Mouse (Mus musculus) forebrain, postnatal 0 days (tissue): ENCODE measurements at regions not wholly inside any gene's neighbourhood (a gene's known extent, or its start where the extent isn't known, plus 50 kb on each side); places are given as distances from the start of the nearest gene placed in this dataset.

Experiments used
- ATAC-seq: fragments of 200-750 bp; cut with Nextera tagmentation; 2 replicates; pipeline ENCODE4 v1.8.0; 2017; ENCODE audit warnings: mild to moderate bottlenecking, moderate library complexity
- DNase-seq: peaks from one replicate; pipeline ENCODE4 v3.0.0-alpha.2; 2015
- H3K27ac ChIP-seq: fragments of 300-500 bp; sonication (generic); 2 replicates; pipeline ENCODE4 v1.5.1; 2014; ENCODE audit warnings: low read depth, mild to moderate bottlenecking, antibody characterized with exemption, low read length, moderate library complexity, mixed read lengths
- H3K27me3 ChIP-seq: fragments of 300-500 bp; sonication (generic); 2 replicates; pipeline ENCODE4 v1.6.1; 2014; ENCODE audit warnings: mild to moderate bottlenecking, low read length, mixed read lengths; ENCODE audit not compliant: insufficient read depth
- H3K36me3 ChIP-seq: fragments of 300-500 bp; sonication (generic); 2 replicates; pipeline ENCODE4 v1.6.1; 2014; ENCODE audit warnings: mild to moderate bottlenecking, moderate library complexity; ENCODE audit not compliant: insufficient read depth
- H3K4me1 ChIP-seq: fragments of 300-500 bp; sonication (generic); 2 replicates; pipeline ENCODE4 v1.6.1; 2014; ENCODE audit warnings: antibody characterized with exemption; ENCODE audit not compliant: insufficient read depth
- H3K4me2 ChIP-seq: fragments of 300-500 bp; sonication (generic); 2 replicates; pipeline ENCODE4 v1.6.1; 2014; ENCODE audit warnings: low read depth, mild to moderate bottlenecking, moderate library complexity
- H3K4me3 ChIP-seq: fragments of 300-500 bp; sonication (generic); 2 replicates; pipeline ENCODE4 v1.5.1; 2014; ENCODE audit warnings: low read depth, low read length, mixed read lengths
- H3K9ac ChIP-seq: fragments of 300-500 bp; sonication (generic); 2 replicates; pipeline ENCODE4 v1.6.1; 2014; ENCODE audit warnings: mild to moderate bottlenecking
- H3K9me3 ChIP-seq: fragments of 300-500 bp; sonication (generic); 2 replicates; pipeline ENCODE4 v1.6.1; 2016; ENCODE audit warnings: low read length
- CTCF ChIP-seq: sonication (generic); IDR thresholded peaks from 2 replicates; pipeline ENCODE4 v1.5.1; 2016; ENCODE audit warnings: antibody characterized with exemption, control low read depth, low read depth
- WGBS: fragments of 180-500 bp; shearing (Covaris S2); extraction: QIAGEN DNeasy Blood & Tissue Kit; methylation state at CpG from one replicate; pipeline ENCODE4 v1.1.7; 2014; 5-methylcytosine and 5-hydroxymethylcytosine counted together

DNA sequence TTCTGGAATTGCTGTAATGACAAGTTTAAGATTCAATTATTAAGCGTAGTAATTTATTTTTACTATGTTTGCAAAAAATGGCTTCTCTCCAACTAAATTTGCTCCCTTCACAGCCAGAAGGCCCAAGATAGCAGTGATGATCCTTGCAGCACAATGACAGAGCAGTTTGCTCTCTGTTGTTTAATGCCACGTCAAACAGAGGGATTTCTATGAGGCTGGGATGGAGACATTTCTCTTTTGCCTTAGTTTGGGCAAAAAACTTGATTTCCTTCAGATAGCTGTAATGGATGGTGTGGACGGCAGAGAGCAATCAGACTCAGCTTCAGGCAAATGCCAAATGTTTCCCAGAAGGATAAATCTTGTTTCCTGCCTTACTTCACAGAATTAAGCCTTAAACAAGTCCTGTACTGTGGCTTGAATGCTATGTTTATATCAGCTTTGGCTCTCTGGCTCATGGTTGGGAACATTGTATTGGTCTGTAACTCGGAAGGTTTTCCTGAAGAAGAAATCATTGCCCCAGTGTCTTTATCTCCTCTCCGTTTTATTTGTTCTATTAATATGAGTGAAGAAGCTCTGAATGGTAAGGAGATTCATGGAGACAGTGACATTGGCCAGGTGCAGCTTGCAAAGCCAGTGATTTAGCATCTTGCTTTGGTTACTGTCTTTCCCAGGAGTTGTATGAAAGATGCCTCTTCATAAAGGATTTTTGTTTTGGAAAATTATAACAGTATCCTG is 373.2 kb upstream of the Nt5c1b start:
- no peak for TF ChIP-seq CTCF
- H3K4me2 ChIP-seq, result no peak overlapping the region
- H3K4me1 ChIP-seq, result no peaks in the 10 kb centered on the region
- no peaks in the 10 kb centered on the region for H3K27me3 ChIP-seq
- H3K4me3 ChIP-seq, result no peak overlapping the region
- no peaks in the 10 kb centered on the region for H3K36me3 ChIP-seq
- no peak overlapping the region for H3K27ac ChIP-seq
- no peaks in the 10 kb centered on the region for H3K9me3 ChIP-seq
- ATAC-seq (no peak), DNase-seq (no peak)
- H3K9ac ChIP-seq, result no peak overlapping the region
- WGBS, result 81% methylated on average over 5 of the region's 5 CpGs

DNA sequence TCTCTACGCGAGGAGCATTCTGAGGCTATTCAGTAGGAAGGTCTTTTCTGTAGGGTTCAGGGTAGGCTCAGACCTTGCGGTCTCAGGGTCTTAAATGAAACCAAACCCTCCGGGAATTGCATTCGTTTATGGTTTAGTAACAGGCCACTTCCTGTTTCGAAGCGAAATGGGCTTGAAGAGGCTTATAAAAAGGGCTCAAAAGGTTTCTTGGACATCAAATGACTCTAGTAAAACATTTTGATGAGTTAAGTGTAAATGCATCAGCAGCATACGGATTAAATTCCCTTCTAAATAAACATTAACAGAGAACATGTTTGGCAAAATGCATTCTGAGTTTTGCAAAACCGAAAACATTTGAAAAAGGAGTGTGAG is 372.6 kb upstream of the Nt5c1b start:
- 80% methylated on average over 9 of the region's 9 CpGs for WGBS
- no peaks in the 10 kb centered on the region for H3K4me1 ChIP-seq
- no peak for DNase-seq
- H3K4me2 ChIP-seq, result no peak overlapping the region
- no peak for TF ChIP-seq CTCF
- no peaks in the 10 kb centered on the region for H3K27me3 ChIP-seq
- no peak for ATAC-seq
- no peak overlapping the region for H3K9ac ChIP-seq
- H3K9me3 ChIP-seq, result no peaks in the 10 kb centered on the region
- no peaks in the 10 kb centered on the region for H3K36me3 ChIP-seq
- no peak overlapping the region for H3K4me3 ChIP-seq
- H3K27ac ChIP-seq, result no peak overlapping the region

DNA sequence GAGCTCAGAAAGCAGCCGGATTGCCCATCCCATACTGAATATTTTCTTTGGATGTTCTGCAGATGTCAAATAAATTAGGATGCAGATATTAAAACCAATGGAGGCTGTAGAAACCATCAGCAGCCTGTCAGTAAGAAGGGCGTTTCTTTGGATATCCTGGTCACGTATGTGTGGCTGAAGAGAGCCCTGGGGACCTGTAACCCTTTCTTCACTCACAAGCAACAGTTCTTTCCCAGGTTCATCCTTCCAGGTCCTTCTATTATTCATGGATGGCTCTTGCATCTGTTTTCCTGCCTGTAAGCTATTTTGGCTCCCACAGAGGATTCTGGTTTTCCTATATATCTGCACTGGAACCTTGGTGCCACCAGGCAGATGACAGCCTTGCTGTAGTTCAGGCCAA is 372.2 kb upstream of the Nt5c1b start:
- DNase-seq (no peak), ATAC-seq (no peak)
- H3K4me2 ChIP-seq, result no peak overlapping the region
- H3K27me3 ChIP-seq, result no peaks in the 10 kb centered on the region
- H3K9me3 ChIP-seq, result no peaks in the 10 kb centered on the region
- TF ChIP-seq CTCF, result no peak
- no peaks in the 10 kb centered on the region for H3K36me3 ChIP-seq
- H3K27ac ChIP-seq, result no peak overlapping the region
- 77% methylated on average over 3 of the region's 3 CpGs for WGBS
- H3K4me1 ChIP-seq, result no peaks in the 10 kb centered on the region
- no peak overlapping the region for H3K4me3 ChIP-seq
- no peak overlapping the region for H3K9ac ChIP-seq

DNA sequence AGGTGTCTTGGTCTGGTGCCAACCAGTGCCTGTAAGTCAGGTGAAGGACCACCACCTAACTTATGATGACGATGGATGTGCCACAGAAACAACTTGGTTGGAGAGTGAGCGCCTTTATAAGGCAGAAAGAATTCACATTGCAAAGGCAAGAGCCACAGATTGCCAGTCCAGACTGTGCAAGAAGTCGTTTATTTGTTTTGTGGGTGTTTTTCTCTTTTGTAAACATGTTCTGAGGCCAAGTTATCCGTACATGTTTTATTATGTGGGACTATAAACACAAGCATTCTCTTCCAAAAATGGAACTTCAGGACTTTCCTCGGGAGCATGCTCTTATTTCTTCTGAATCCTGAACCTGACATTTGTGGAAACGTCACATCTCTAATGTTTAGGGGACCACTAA is 369.8 kb upstream of the Nt5c1b start:
- 76% methylated on average over 6 of the region's 6 CpGs for WGBS
- H3K4me1 ChIP-seq, result no peaks in the 10 kb centered on the region
- no peak overlapping the region for H3K27ac ChIP-seq
- no peaks in the 10 kb centered on the region for H3K27me3 ChIP-seq
- H3K9me3 ChIP-seq, result no peaks in the 10 kb centered on the region
- no peak overlapping the region for H3K9ac ChIP-seq
- no peak for TF ChIP-seq CTCF
- ATAC-seq, result no peak
- no peak overlapping the region for H3K4me2 ChIP-seq
- DNase-seq, result no peak
- H3K4me3 ChIP-seq, result no peak overlapping the region
- no peaks in the 10 kb centered on the region for H3K36me3 ChIP-seq

DNA sequence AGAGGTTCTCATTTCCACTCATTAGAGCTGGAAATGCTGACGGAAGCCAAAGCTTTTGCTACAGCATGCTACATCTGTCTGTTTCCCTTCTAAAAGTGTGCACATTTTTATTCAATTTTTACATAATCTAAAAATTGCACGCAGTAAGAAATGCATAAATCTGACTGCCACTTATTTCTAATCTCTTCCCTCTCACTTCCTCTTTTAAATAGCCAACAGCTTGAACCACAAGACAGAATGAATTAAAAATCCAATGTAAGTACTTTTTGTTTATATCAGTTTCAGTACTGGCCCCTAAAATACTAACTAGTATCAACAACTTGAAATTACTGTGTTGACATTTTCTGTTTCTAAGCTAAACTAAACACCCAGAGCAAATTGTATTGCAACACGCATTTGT is 361.3 kb upstream of the Nt5c1b start:
- Histone ChIP-seq H3K9me3 (no peaks in the 10 kb centered on the region), H3K27me3 (no peaks in the 10 kb centered on the region), H3K9ac (no peak overlapping the region), H3K4me1 (no peaks in the 10 kb centered on the region), H3K36me3 (no peaks in the 10 kb centered on the region), H3K27ac (no peak overlapping the region), H3K4me2 (no peak overlapping the region), H3K4me3 (no peak overlapping the region)
- ATAC-seq (no peak), DNase-seq (no peak)
- WGBS, result 66% methylated on average over 3 of the region's 3 CpGs
- TF ChIP-seq CTCF, result no peak

DNA sequence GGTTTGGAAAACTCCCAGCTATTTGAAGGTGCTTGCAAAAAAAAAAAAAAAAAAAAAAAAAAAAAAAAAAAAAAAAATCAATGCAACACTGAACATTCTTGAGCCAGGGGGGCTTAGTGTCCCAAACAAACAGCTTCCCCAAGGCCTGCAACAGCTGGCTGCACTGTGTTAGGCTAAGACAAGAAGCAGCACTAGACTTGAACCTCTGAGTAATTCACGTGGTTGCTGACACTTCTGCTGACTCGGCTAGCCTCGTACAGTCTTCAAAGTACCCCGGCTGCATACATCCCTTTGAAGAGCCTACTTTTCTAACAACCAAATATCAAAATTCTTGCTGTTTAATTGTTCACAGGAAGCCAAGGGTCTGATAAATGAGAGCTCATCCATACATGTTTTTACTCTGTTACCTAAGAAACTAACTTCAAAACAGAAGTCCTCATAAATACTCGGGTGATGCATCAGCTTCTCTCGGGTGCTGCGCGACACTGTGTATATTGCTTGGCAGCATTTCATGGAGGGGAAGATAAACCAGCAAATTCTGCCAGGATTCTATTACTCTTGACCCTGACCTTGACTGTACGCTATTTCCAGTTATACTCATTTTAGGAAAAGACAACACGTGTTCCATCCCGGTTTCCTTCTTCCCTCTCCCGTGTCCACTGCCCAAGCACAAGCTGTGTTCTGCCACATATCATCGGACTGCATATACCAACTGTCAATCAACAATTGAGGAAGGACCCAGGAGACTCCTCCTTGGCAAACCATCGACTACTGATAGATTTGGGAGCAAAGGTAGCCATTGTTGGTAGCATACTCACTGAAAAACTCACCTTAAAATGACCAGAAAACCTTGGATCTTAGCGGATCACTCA is 352.8 kb upstream of the Nt5c1b start:
- ATAC-seq (no peak), DNase-seq (no peak)
- H3K4me3 ChIP-seq, result no peak overlapping the region
- no peaks in the 10 kb centered on the region for H3K27me3 ChIP-seq
- WGBS, result 83% methylated on average over 15 of the region's 15 CpGs
- no peak overlapping the region for H3K4me2 ChIP-seq
- TF ChIP-seq CTCF, result no peak
- no peaks in the 10 kb centered on the region for H3K4me1 ChIP-seq
- no peak overlapping the region for H3K9ac ChIP-seq
- H3K27ac ChIP-seq, result no peak overlapping the region
- no peaks in the 10 kb centered on the region for H3K36me3 ChIP-seq
- H3K9me3 ChIP-seq, result no peaks in the 10 kb centered on the region

DNA sequence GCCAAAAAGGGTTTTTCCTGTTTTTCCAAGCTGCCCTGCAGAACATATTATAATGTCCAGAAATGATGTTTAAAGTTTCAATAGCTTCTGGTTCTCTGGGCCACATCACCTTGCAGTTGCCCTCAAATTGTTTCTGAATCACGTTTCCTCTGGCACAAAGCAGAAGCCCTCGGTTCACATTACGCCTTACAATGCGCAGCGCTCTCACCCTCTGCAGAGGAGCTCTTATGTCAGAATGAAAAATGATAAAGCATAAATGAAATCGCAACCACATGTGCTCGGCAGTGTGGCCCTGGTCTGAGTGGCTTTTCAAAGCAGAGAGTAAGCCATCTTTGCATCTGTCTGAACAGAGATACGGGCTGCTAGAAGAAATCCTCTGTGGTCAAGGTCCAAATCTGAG is 334.3 kb upstream of the Nt5c1b start:
- no peak for DNase-seq
- ATAC-seq, result no peak
- TF ChIP-seq CTCF, result no peak
- H3K9me3 ChIP-seq, result no peaks in the 10 kb centered on the region
- no peaks in the 10 kb centered on the region for H3K36me3 ChIP-seq
- no peaks in the 10 kb centered on the region for H3K4me1 ChIP-seq
- no peak overlapping the region for H3K27ac ChIP-seq
- no peaks in the 10 kb centered on the region for H3K27me3 ChIP-seq
- H3K4me3 ChIP-seq, result no peak overlapping the region
- WGBS, result 83% methylated on average over 8 of the region's 8 CpGs
- no peak overlapping the region for H3K9ac ChIP-seq
- H3K4me2 ChIP-seq, result no peak overlapping the region
